Mouse (Mus musculus) intestine, embryonic 14.5 days (tissue): ENCODE results near the gene Inpp5a. TPM values are rescaled to one million over a fixed set of nuclear protein-coding genes. Genes with fewer than 3 reads are reported as not detected.

Source experiments
- ATAC-seq: fragments of 200-750 bp; cut with Nextera tagmentation; replicated peaks from 2 replicates; pipeline ENCODE4 v1.8.0; 2017; ENCODE audit warnings: low read depth, moderate number of reproducible peaks, moderate TSS enrichment, moderate library complexity; ENCODE audit not compliant: low FRiP score, low TSS enrichment
- DNase-seq: peaks from one replicate; pipeline ENCODE4 v3.0.0-alpha.2; 2018; ENCODE audit warnings: low spot score
- H3K27ac ChIP-seq: fragments of 300-500 bp; sonication (generic); 2 replicates; pipeline ENCODE4 v1.5.1; 2014; ENCODE audit warnings: low read depth, mild to moderate bottlenecking, control low read depth
- H3K27me3 ChIP-seq: fragments of 300-500 bp; sonication (generic); replicated peaks from 2 replicates; pipeline ENCODE4 v1.6.1; 2014; ENCODE audit warnings: low read length, control low read depth; ENCODE audit not compliant: control insufficient read depth, insufficient read depth
- H3K36me3 ChIP-seq: fragments of 300-500 bp; sonication (generic); 2 replicates; pipeline ENCODE4 v1.6.1; 2014; ENCODE audit warnings: low read length, control low read depth; ENCODE audit not compliant: control insufficient read depth, insufficient read depth
- H3K4me1 ChIP-seq: fragments of 300-500 bp; sonication (generic); replicated peaks from 2 replicates; pipeline ENCODE4 v1.6.1; 2014; ENCODE audit warnings: low read length, control low read depth, mixed read lengths; ENCODE audit not compliant: control insufficient read depth, insufficient read depth
- H3K4me2 ChIP-seq: fragments of 300-500 bp; sonication (generic); 2 replicates; pipeline ENCODE4 v1.6.1; 2014; ENCODE audit warnings: low read length
- H3K4me3 ChIP-seq: fragments of 300-500 bp; sonication (generic); 2 replicates; pipeline ENCODE4 v1.5.1; 2014; ENCODE audit warnings: low read depth, low read length, control low read depth, mixed read lengths
- H3K9ac ChIP-seq: fragments of 300-500 bp; sonication (generic); 2 replicates; pipeline ENCODE4 v1.6.1; 2014; ENCODE audit warnings: mild to moderate bottlenecking, low read length
- H3K9me3 ChIP-seq: fragments of 300-500 bp; sonication (generic); 2 replicates; pipeline ENCODE4 v1.6.1; 2016; ENCODE audit warnings: low read length, control low read depth; ENCODE audit not compliant: control insufficient read depth
- WGBS: fragments of 180-500 bp; shearing (Covaris S2); extraction: QIAGEN DNeasy Blood & Tissue Kit; methylation state at CpG from one replicate; pipeline ENCODE4 v1.1.7; 2014; 5-methylcytosine and 5-hydroxymethylcytosine counted together
- polyA plus RNA-seq: library from polyadenylated mRNA; unstranded; fragments of >200 nt; fragmentation: Nextera tagmentation; extraction: Ambion mirVana; gene quantifications from 2 replicates; pipeline ENCODE4 v1.2.1, GENCODE M21; 2014

The Inpp5a gene
- polyA plus RNA-seq, 1 experiment from 2014 or later: 49.8 TPM

DNA sequence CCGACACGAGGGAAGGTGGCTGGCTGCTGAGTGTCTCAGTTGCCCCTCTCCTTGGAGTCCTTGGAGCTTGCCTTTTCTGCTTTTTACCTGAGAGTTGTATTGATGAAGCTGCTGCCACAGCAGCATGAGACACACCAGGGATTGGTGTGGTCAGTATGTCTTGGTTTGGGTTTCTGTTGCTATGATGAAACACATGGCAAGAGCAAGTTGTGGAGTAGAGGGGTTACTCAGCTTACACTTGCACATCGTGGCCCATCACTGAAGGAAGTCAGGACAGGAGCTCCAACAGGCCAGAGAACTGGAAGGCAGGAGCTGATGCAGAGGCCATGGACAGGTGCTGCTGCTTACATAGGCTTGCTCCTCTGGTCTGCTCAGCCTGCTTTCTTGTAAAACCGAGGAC lies 76.6 kb downstream of the Inpp5a start:
- DNase-seq (no peak), ATAC-seq (no peak)
- no peaks in the 10 kb centered on the region for H3K27me3 ChIP-seq
- 79% methylated on average over 4 of the region's 4 CpGs for WGBS
- H3K9me3 ChIP-seq: no peaks in the 10 kb centered on the region
- peaks cover 25% of the 10 kb centered on the region for H3K4me1 ChIP-seq
- H3K4me3 ChIP-seq: no peak overlapping the region
- H3K36me3 ChIP-seq: 0 out of 2 replicates have a peak, but pooled peaks cover 2% of the 10 kb centered on the region
- no peak overlapping the region for H3K27ac ChIP-seq
- no peak overlapping the region for H3K4me2 ChIP-seq
- H3K9ac ChIP-seq: no peak overlapping the region

DNA sequence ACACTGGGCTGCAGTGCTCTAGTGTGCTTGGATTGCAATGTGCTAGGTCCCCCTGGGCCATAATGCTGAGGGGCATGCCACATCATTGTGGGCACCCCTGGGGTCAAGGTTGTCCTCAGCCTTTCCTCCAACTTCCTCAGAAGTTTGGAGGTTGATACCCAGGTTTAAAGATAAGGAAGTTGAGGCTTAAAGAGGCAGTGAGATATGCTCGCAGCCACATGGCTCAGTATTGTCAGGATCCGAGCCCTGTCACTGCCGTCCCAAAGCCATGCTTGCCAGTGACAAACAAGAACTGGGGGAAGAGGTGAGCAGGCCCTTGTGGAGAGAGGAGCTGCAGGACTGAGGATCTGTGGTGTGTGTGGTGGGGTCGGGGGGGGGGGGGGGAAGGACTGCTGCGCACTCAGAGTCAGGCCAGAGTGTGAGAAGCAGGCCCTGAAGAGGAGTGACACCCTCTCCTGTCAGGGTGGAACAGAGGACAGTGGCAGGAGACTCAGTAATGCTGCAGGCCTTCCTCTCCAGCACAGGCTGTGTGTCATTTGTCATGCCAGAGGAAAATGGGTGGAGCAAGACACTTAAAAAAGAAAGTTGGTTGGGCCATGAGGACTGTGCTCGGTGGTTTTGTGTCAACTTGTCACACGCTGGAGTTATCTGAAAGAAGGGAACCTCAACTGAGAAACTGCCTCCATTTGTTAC lies 77.7 kb downstream of the Inpp5a start:
- Histone ChIP-seq H3K27me3 (no peaks in the 10 kb centered on the region), H3K4me1 (peaks cover 25% of the 10 kb centered on the region), H3K36me3 (0 out of 2 replicates have a peak, but pooled peaks cover 2% of the 10 kb centered on the region), H3K27ac (peak overlapping the region; percentile 81), H3K4me3 (no peak overlapping the region), H3K4me2 (no peak overlapping the region), H3K9me3 (no peaks in the 10 kb centered on the region), H3K9ac (no peak overlapping the region)
- 40% methylated on average over 6 of the region's 7 CpGs for WGBS
- DNase-seq (no peak), ATAC-seq (no peak)

DNA sequence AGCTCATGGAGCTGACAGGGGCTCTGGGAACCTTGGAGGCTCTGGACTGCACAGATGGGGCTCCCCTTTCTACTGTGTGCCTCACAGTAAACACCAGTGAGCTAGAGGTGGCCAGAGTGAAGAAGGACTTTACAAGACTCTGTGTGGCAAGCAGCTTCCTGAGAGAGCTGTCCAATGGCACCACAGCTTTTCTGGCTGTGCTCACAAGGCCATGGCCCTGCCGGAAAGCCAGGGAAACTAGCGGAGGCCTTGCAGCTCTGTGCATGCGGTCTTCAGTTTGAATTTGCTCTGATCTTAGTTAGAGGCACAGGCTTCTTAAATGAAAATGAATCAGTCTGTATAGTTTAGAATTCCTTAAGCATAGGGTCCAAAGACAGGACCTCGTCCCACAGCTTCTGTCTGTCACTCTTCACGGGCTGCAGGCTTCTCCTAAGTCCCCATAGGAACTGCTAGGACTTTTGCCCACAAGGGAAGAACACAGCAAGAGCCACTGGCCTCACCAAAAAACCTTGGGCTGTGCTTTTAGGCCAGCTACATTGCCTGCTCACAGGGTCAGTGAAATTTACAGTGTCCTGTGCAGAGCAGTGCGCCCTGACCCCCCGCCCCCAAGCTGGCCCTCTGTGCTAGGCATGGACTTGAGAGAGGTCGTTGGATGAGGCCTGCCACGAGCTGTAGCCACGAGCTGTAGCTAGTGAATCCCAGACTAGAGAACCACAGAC lies 78.4 kb downstream of the Inpp5a start:
- WGBS: 63% methylated on average over 10 of the region's 10 CpGs
- Histone ChIP-seq H3K4me3 (no peak overlapping the region), H3K4me2 (no peak overlapping the region), H3K36me3 (0 out of 2 replicates have a peak, but pooled peaks cover 2% of the 10 kb centered on the region), H3K9me3 (no peaks in the 10 kb centered on the region), H3K9ac (no peak overlapping the region), H3K27me3 (no peaks in the 10 kb centered on the region), H3K27ac (peak overlapping the region; percentile 81), H3K4me1 (peaks cover 25% of the 10 kb centered on the region)
- DNase-seq: no peak
- ATAC-seq: no peak

DNA sequence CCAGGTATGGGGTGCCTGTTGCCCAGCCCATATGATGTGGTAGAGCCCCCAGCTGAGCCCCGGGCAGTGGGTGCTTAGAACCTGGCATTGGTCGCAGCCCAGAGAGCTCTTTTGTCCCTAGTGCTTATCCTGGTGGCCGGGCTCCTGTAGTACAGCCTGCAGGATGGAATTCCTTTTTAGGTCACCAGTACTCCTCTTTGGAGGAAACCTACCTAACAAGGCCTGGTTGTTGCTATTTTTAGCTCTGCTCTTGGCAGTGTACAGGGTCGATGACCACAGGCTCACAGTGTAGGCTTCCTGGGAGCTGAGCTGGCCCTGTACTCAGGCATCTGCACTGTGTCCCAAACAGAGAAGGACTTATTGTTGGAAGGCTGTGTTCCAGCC lies 79.0 kb downstream of the Inpp5a start:
- 54% methylated on average over 4 of the region's 4 CpGs for WGBS
- Histone ChIP-seq H3K9ac (no peak overlapping the region), H3K27me3 (no peaks in the 10 kb centered on the region), H3K4me3 (no peak overlapping the region), H3K9me3 (no peaks in the 10 kb centered on the region), H3K27ac (peak overlapping the region; percentile 81), H3K4me2 (no peak overlapping the region), H3K36me3 (0 out of 2 replicates have a peak, but pooled peaks cover 2% of the 10 kb centered on the region), H3K4me1 (peaks cover 27% of the 10 kb centered on the region)
- DNase-seq (no peak), ATAC-seq (peak; percentile 26; the same call in 1 of the 2 replicates)

DNA sequence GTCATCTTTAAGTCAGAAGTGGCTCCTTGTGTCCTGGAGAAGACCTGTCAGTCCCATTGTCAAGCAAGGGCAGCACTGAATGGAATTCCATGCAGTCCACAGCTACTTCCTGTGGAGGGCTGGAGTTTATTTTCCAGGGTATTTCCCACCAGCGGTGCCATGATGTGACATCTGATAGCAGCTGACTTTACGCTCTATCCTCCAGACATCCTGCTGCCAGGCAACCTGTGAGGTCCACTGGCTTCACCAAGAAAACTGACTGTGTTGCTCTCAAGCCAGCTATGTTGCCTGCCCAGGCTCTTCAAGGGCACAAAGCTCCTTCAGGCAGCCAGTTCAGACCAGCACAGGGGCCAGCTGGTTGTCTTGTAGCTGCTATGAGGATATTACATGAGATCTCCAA lies 79.5 kb downstream of the Inpp5a start:
- 48% methylated on average over 2 of the region's 2 CpGs for WGBS
- 0 out of 2 replicates have a peak, but pooled peaks cover 2% of the 10 kb centered on the region for H3K36me3 ChIP-seq
- H3K9ac ChIP-seq: no peak overlapping the region
- ATAC-seq: 0 out of 2 replicates have a peak, but pooled peaks have one; percentile 14
- H3K4me3 ChIP-seq: no peak overlapping the region
- no peak for DNase-seq
- H3K27ac ChIP-seq: peak overlapping the region; percentile 81
- H3K27me3 ChIP-seq: no peaks in the 10 kb centered on the region
- H3K4me1 ChIP-seq: peaks cover 28% of the 10 kb centered on the region
- H3K9me3 ChIP-seq: no peaks in the 10 kb centered on the region
- H3K4me2 ChIP-seq: no peak overlapping the region

DNA sequence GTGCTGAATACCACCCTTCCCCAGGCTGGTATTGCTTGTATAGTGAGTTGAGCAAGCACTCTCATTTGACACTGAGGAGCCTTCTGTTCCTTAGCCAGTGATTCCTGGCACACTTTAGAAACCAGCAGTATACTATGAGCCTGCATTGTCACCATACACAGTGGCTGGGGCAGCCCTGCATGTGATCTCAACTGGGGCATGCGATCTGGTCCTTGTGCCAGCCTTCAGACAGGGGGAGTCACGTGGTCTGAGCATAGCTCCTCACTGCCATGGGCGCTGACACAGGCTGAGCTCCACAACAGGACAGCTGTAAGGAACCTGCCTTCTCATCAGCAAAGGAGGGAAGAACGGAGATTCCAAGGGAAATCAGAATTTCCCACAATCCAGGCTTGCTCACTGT lies 80.5 kb downstream of the Inpp5a start:
- peaks cover 28% of the 10 kb centered on the region for H3K4me1 ChIP-seq
- DNase-seq (no peak), ATAC-seq (no peak)
- no peak overlapping the region for H3K4me2 ChIP-seq
- H3K4me3 ChIP-seq: no peak overlapping the region
- no peaks in the 10 kb centered on the region for H3K9me3 ChIP-seq
- H3K27ac ChIP-seq: no peak overlapping the region
- 91% methylated on average over 4 of the region's 4 CpGs for WGBS
- no peaks in the 10 kb centered on the region for H3K27me3 ChIP-seq
- no peak overlapping the region for H3K9ac ChIP-seq
- H3K36me3 ChIP-seq: 0 out of 2 replicates have a peak, but pooled peaks cover 2% of the 10 kb centered on the region

DNA sequence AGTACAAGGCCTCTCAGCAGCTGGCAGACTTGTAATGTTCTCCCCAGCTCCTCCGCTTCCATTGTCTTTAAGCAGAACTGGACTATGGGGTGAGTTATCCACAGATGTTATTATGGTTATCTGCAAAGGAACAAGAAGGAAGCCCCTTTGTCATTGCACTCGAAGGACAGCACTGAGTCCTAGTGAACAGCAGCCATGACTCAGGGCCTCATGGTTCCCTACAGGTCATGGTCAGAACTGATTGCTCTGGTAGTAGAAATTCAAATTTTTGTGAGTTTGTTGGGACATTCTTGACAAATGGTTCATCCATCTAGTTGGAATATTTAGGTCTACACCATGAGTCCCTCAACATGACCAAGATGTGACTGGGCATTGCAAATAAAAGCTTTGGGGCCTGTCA lies 81.6 kb downstream of the Inpp5a start:
- no peak overlapping the region for H3K4me3 ChIP-seq
- peaks cover 28% of the 10 kb centered on the region for H3K4me1 ChIP-seq
- no peak for DNase-seq
- no peaks in the 10 kb centered on the region for H3K9me3 ChIP-seq
- 0 out of 2 replicates have a peak, but pooled peaks cover 2% of the 10 kb centered on the region for H3K36me3 ChIP-seq
- no peaks in the 10 kb centered on the region for H3K27me3 ChIP-seq
- WGBS: 90% methylated on average over 2 of the region's 2 CpGs
- no peak overlapping the region for H3K4me2 ChIP-seq
- no peak overlapping the region for H3K9ac ChIP-seq
- ATAC-seq: no peak
- no peak overlapping the region for H3K27ac ChIP-seq

DNA sequence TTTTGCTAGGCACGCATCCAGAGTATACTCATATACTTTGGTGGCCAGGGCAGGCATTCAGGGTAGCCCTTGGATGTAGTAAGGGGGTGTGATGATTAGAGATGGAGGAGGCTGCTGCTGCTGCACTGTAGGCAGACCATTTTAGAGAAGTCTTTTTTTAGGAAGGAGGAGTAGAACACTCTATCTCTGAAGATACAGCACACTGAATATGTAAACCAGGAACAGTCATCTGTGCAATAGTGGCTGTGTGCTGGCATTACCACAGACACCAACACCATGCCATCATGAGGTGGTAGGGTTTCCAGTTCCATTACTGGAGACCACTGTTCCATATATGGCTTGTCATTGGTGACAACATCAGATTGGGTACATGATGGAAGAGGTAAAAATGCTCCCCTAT lies 83.1 kb downstream of the Inpp5a start:
- no peaks in the 10 kb centered on the region for H3K27me3 ChIP-seq
- DNase-seq: no peak
- H3K4me1 ChIP-seq: peaks cover 23% of the 10 kb centered on the region
- no peak overlapping the region for H3K27ac ChIP-seq
- H3K9ac ChIP-seq: no peak overlapping the region
- H3K9me3 ChIP-seq: no peaks in the 10 kb centered on the region
- H3K4me2 ChIP-seq: no peak overlapping the region
- H3K36me3 ChIP-seq: 0 out of 2 replicates have a peak, but pooled peaks cover 2% of the 10 kb centered on the region
- 77% methylated on average over 1 of the region's 1 CpGs for WGBS
- ATAC-seq: no peak
- H3K4me3 ChIP-seq: no peak overlapping the region
